Comparison of ENCODE assay signal across 24 mouse cellular contexts in genomic region chr9:66271726-66272125, GRCm38 (mm10).
A peak's percentile ranks its signal among the peaks of the same experiment; 100 is the strongest.
DNase-seq lines count a peak whose midpoint lies in the region; ATAC-seq lines count a peak whose summit lies in the region.
"Had no signal": no experiment of that assay in that cellular context is flagged by ENCODE, and none has a peak within 500 bp of the region (broad histone marks: within the 10 kb centered on the region; RNA-seq: fewer than 3 reads in every experiment).

No protein-coding gene starts in this region.

- 0 out of 2 replicates have a peak overlapping the region, but pooled peaks have one; percentile 11 for H3K27ac ChIP-seq in heart, embryonic 10.5 days
- no peak overlapping the region for H3K27ac ChIP-seq in neural tube, embryonic 13.5 days (replicated peaks)
- H3K27ac ChIP-seq in neural tube, embryonic 15.5 days (replicated peaks) = no peak overlapping the region
- H3K27ac ChIP-seq in limb, embryonic 10.5 days = 0 out of 2 replicates have a peak overlapping the region, but pooled peaks have one; percentile 3
- H3K27ac ChIP-seq: embryonic facial prominence, embryonic 13.5 days; forebrain, embryonic 13.5 days; heart, embryonic 15.5 days; hindbrain, embryonic 12.5 days had no signal

- no peak for ATAC-seq in neural tube, embryonic 13.5 days (ENCODE audit: low read depth)
- no peak for ATAC-seq in neural tube, embryonic 15.5 days (ENCODE audit: low FRiP score)
- ATAC-seq: CD4-positive, CD25-positive, alpha-beta regulatory T cell, adult 4 months; forebrain, embryonic 13.5 days; hindbrain, embryonic 16.5 days had no signal

- H3K36me3 ChIP-seq in heart, embryonic 10.5 days = no peaks in the 10 kb centered on the region
- no peaks in the 10 kb centered on the region for H3K36me3 ChIP-seq in neural tube, embryonic 13.5 days
- H3K36me3 ChIP-seq in neural tube, embryonic 15.5 days = no peaks in the 10 kb centered on the region
- H3K36me3 ChIP-seq in limb, embryonic 10.5 days = no peaks in the 10 kb centered on the region
- H3K36me3 ChIP-seq: embryonic facial prominence, embryonic 13.5 days; heart, embryonic 15.5 days; hindbrain, embryonic 12.5 days had no signal

- peaks cover 37% of the 10 kb centered on the region for H3K4me1 ChIP-seq in heart, embryonic 10.5 days
- peaks cover 21% of the 10 kb centered on the region for H3K4me1 ChIP-seq in neural tube, embryonic 13.5 days (replicated peaks)
- H3K4me1 ChIP-seq in neural tube, embryonic 15.5 days = peaks cover 17% of the 10 kb centered on the region
- H3K4me1 ChIP-seq in limb, embryonic 10.5 days = peaks cover 43% of the 10 kb centered on the region

- peak; percentile 35 for DNase-seq in embryo, embryonic 10 days (ENCODE audit: low spot score)
- DNase-seq in embryo, embryonic 10.5 days (ENCODE audit: low spot score) = no peak
- DNase-seq in heart, embryonic 10.5 days (ENCODE audit: low spot score) = no peak
- DNase-seq in heart, postnatal 25 days (ENCODE audit: low spot score) = no peak
- DNase-seq in limb, embryonic 10.5 days (ENCODE audit: low spot score) = no peak
- DNase-seq in adrenal gland, postnatal 10 days = no peak
- DNase-seq: adrenal gland, postnatal 14 days; B cell, adult 2 months; cerebellum, adult 11-12 months; cerebellum, adult 9-10 months; cerebellum, postnatal 25 days; gastrocnemius, postnatal 36 days; heart, adult 18-20 months; heart, postnatal 14 days; kidney, adult 2 months had no signal

- H3K27me3 ChIP-seq in heart, embryonic 10.5 days (ENCODE audit: insufficient read depth, poor library complexity, severe bottlenecking) = peaks cover 9% of the 10 kb centered on the region; the same call in 1 of the 2 replicates
- no peaks in the 10 kb centered on the region for H3K27me3 ChIP-seq in neural tube, embryonic 13.5 days
- H3K27me3 ChIP-seq in neural tube, embryonic 15.5 days (replicated peaks) = no peaks in the 10 kb centered on the region
- no peaks in the 10 kb centered on the region for H3K27me3 ChIP-seq in limb, embryonic 10.5 days (ENCODE audit: low read depth, poor library complexity, severe bottlenecking)
- H3K27me3 ChIP-seq: embryonic facial prominence, embryonic 13.5 days; forebrain, embryonic 13.5 days; heart, embryonic 15.5 days had no signal

- H3K4me3 ChIP-seq in heart, embryonic 10.5 days = no peak overlapping the region
- no peak overlapping the region for H3K4me3 ChIP-seq in neural tube, embryonic 13.5 days
- no peak overlapping the region for H3K4me3 ChIP-seq in neural tube, embryonic 15.5 days (replicated peaks)
- no peak overlapping the region for H3K4me3 ChIP-seq in limb, embryonic 10.5 days
- H3K4me3 ChIP-seq: embryonic facial prominence, embryonic 13.5 days; forebrain, embryonic 13.5 days; heart, embryonic 15.5 days; hindbrain, embryonic 12.5 days had no signal

- intact Hi-C loops in heart, postnatal 25 days (cut with DNase I) = no loop called here

- no peaks in the 10 kb centered on the region for H3K9me3 ChIP-seq in heart, embryonic 10.5 days
- no peaks in the 10 kb centered on the region for H3K9me3 ChIP-seq in neural tube, embryonic 13.5 days
- H3K9me3 ChIP-seq in neural tube, embryonic 15.5 days (replicated peaks) = no peaks in the 10 kb centered on the region
- no peaks in the 10 kb centered on the region for H3K9me3 ChIP-seq in limb, embryonic 10.5 days (replicated peaks)
- H3K9me3 ChIP-seq: embryonic facial prominence, embryonic 13.5 days; forebrain, embryonic 13.5 days; heart, embryonic 15.5 days; hindbrain, embryonic 12.5 days had no signal

- 37% methylated on average over 5 of the region's 5 CpGs for WGBS in heart, embryonic 10.5 days
- 38% methylated on average over 5 of the region's 5 CpGs for WGBS in neural tube, embryonic 13.5 days
- WGBS in neural tube, embryonic 15.5 days = 50% methylated on average over 5 of the region's 5 CpGs
- WGBS in limb, embryonic 10.5 days = 29% methylated on average over 5 of the region's 5 CpGs

- H3K4me2 ChIP-seq in neural tube, embryonic 13.5 days = no peak overlapping the region
- no peak overlapping the region for H3K4me2 ChIP-seq in neural tube, embryonic 15.5 days
- H3K4me2 ChIP-seq: embryonic facial prominence, embryonic 13.5 days; forebrain, embryonic 13.5 days; heart, embryonic 11.5 days; heart, embryonic 15.5 days; hindbrain, embryonic 12.5 days had no signal

- peak overlapping the region; percentile 26; the same call in 1 of the 2 replicates for H3K9ac ChIP-seq in neural tube, embryonic 13.5 days
- H3K9ac ChIP-seq in neural tube, embryonic 15.5 days (replicated peaks) = no peak overlapping the region
- H3K9ac ChIP-seq: embryonic facial prominence, embryonic 13.5 days; forebrain, embryonic 13.5 days; heart, embryonic 15.5 days; hindbrain, embryonic 12.5 days had no signal

Comparison
In these comparisons a context has a peak if more than half of its experiments do, and no peak if none do; other contexts are left out.
1. H3K27ac ChIP-seq: peak in heart, embryonic 10.5 days (single experiment) and limb, embryonic 10.5 days (single experiment); none in neural tube, embryonic 13.5 days (single experiment) and neural tube, embryonic 15.5 days (single experiment).